Mouse (Mus musculus) heart, embryonic 11.5 days (tissue): ENCODE data around the gene Gm9857. TPM values are rescaled to one million over a fixed set of nuclear protein-coding genes. Genes with fewer than 3 reads are reported as not detected.

ENCODE experiments used
- ATAC-seq: fragments of 200-750 bp; cut with Nextera tagmentation; replicated peaks from 2 replicates; pipeline ENCODE4 v1.8.0; 2017; ENCODE audit warnings: moderate library complexity; ENCODE audit not compliant: insufficient number of reproducible peaks, low FRiP score, low TSS enrichment
- H3K27ac ChIP-seq: fragments of 300-500 bp; sonication (generic); 2 replicates; pipeline ENCODE4 v1.5.1; 2014; ENCODE audit warnings: mild to moderate bottlenecking, low read depth, low read length
- H3K27me3 ChIP-seq: fragments of 300-500 bp; sonication (generic); 2 replicates; pipeline ENCODE4 v1.6.1; 2014; ENCODE audit warnings: mild to moderate bottlenecking, low read length, mixed read lengths; ENCODE audit not compliant: control insufficient read depth, insufficient read depth
- H3K36me3 ChIP-seq: fragments of 300-500 bp; sonication (generic); 2 replicates; pipeline ENCODE4 v1.6.1; 2014; ENCODE audit warnings: mild to moderate bottlenecking, low read length, moderate library complexity, mixed read lengths; ENCODE audit not compliant: control insufficient read depth, insufficient read depth
- H3K4me1 ChIP-seq: fragments of 300-500 bp; sonication (generic); 2 replicates; pipeline ENCODE4 v1.6.1; 2014; ENCODE audit warnings: low read length; ENCODE audit not compliant: control insufficient read depth, insufficient read depth
- H3K4me2 ChIP-seq: fragments of 300-500 bp; sonication (generic); 2 replicates; pipeline ENCODE4 v1.6.1; 2014; ENCODE audit warnings: mild to moderate bottlenecking, moderate library complexity
- H3K4me3 ChIP-seq: fragments of 300-500 bp; sonication (generic); 2 replicates; pipeline ENCODE4 v1.5.1; 2014; ENCODE audit warnings: low read depth, low read length
- H3K9ac ChIP-seq: fragments of 300-500 bp; sonication (generic); 2 replicates; pipeline ENCODE4 v1.6.1; 2014; ENCODE audit warnings: mild to moderate bottlenecking, low read depth, low read length, moderate library complexity
- H3K9me3 ChIP-seq: fragments of 300-500 bp; sonication (generic); replicated peaks from 2 replicates; pipeline ENCODE4 v1.6.1; 2016; ENCODE audit warnings: low read length; ENCODE audit not compliant: control insufficient read depth
- WGBS: fragments of 180-500 bp; shearing (Covaris S2); extraction: QIAGEN DNeasy Blood & Tissue Kit; methylation state at CpG from one replicate; pipeline ENCODE4 v1.1.7; 2014; ENCODE audit not compliant: insufficient replicate concordance; 5-methylcytosine and 5-hydroxymethylcytosine counted together
- polyA plus RNA-seq: library from polyadenylated mRNA; unstranded; fragments of >200 nt; fragmentation: Nextera tagmentation; extraction: Ambion mirVana; gene quantifications from 2 replicates; pipeline ENCODE4 v1.2.1, GENCODE M21; 2014

Gene Gm9857
- polyA plus RNA-seq, 1 experiment from 2014 or later: not detected

- Histone ChIP-seq H3K9ac (no peak overlapping the region), H3K27ac (no peak overlapping the region), H3K4me2 (no peak overlapping the region), H3K4me1 (no peaks in the 10 kb centered on the region; the same call in 1 of the 2 replicates), H3K9me3 (no peaks in the 10 kb centered on the region), H3K27me3 (no peaks in the 10 kb centered on the region), H3K4me3 (no peak overlapping the region), H3K36me3 (no peaks in the 10 kb centered on the region)
- WGBS: 80% methylated on average over 3 of the region's 3 CpGs
- ATAC-seq: no peak
Measured at GRCm38 (mm10) chr3:108966051-108966450, 25.8 kb upstream of the Gm9857 start.

- 70% methylated on average over 7 of the region's 7 CpGs for WGBS
- Histone ChIP-seq H3K27ac (no peak overlapping the region), H3K36me3 (no peaks in the 10 kb centered on the region), H3K4me3 (no peak overlapping the region), H3K9ac (no peak overlapping the region), H3K4me2 (no peak overlapping the region), H3K27me3 (no peaks in the 10 kb centered on the region), H3K9me3 (no peaks in the 10 kb centered on the region), H3K4me1 (no peaks in the 10 kb centered on the region; the same call in 1 of the 2 replicates)
- no peak for ATAC-seq
Measured at GRCm38 (mm10) chr3:108964361-108965044, 24.3 kb upstream of the Gm9857 start.

- no peaks in the 10 kb centered on the region for H3K36me3 ChIP-seq
- H3K4me3 ChIP-seq: no peak overlapping the region
- H3K4me2 ChIP-seq: no peak overlapping the region
- H3K9ac ChIP-seq: no peak overlapping the region
- 87% methylated on average over 3 of the region's 3 CpGs for WGBS
- no peaks in the 10 kb centered on the region for H3K27me3 ChIP-seq
- no peaks in the 10 kb centered on the region; the same call in 1 of the 2 replicates for H3K4me1 ChIP-seq
- no peaks in the 10 kb centered on the region for H3K9me3 ChIP-seq
- H3K27ac ChIP-seq: no peak overlapping the region
- ATAC-seq: no peak
Measured at GRCm38 (mm10) chr3:108963776-108964175, 23.5 kb upstream of the Gm9857 start.

GRCm38 (mm10) chr3:108963278-108963677, 23.0 kb upstream of the Gm9857 start:
- Histone ChIP-seq H3K9ac (no peak overlapping the region), H3K4me1 (no peaks in the 10 kb centered on the region; the same call in 1 of the 2 replicates), H3K27me3 (no peaks in the 10 kb centered on the region), H3K4me3 (no peak overlapping the region), H3K9me3 (no peaks in the 10 kb centered on the region), H3K27ac (no peak overlapping the region), H3K4me2 (no peak overlapping the region), H3K36me3 (no peaks in the 10 kb centered on the region)
- 79% methylated on average over 3 of the region's 3 CpGs for WGBS
- no peak for ATAC-seq

- Histone ChIP-seq H3K4me3 (no peak overlapping the region), H3K27ac (no peak overlapping the region), H3K9me3 (no peaks in the 10 kb centered on the region), H3K4me1 (no peaks in the 10 kb centered on the region; the same call in 1 of the 2 replicates), H3K27me3 (no peaks in the 10 kb centered on the region), H3K36me3 (no peaks in the 10 kb centered on the region), H3K4me2 (peak overlapping the region; percentile 17; the same call in 1 of the 2 replicates), H3K9ac (0 out of 2 replicates have a peak overlapping the region, but pooled peaks have one; percentile 3)
- ATAC-seq: no peak
- 45% methylated on average over 6 of the region's 6 CpGs for WGBS
Measured at GRCm38 (mm10) chr3:108961655-108962054, 21.4 kb upstream of the Gm9857 start.

GRCm38 (mm10) chr3:108961226-108961625, 21.0 kb upstream of the Gm9857 start:
- no peak overlapping the region for H3K27ac ChIP-seq
- WGBS: 53% methylated on average over 7 of the region's 7 CpGs
- 0 out of 2 replicates have a peak overlapping the region, but pooled peaks have one; percentile 3 for H3K9ac ChIP-seq
- no peak overlapping the region for H3K4me3 ChIP-seq
- no peaks in the 10 kb centered on the region; the same call in 1 of the 2 replicates for H3K4me1 ChIP-seq
- no peaks in the 10 kb centered on the region for H3K9me3 ChIP-seq
- peak overlapping the region; percentile 17 for H3K4me2 ChIP-seq
- H3K27me3 ChIP-seq: no peaks in the 10 kb centered on the region
- no peak for ATAC-seq
- H3K36me3 ChIP-seq: no peaks in the 10 kb centered on the region

- H3K27ac ChIP-seq: no peak overlapping the region
- H3K4me2 ChIP-seq: no peak overlapping the region
- no peaks in the 10 kb centered on the region; the same call in 1 of the 2 replicates for H3K4me1 ChIP-seq
- 64% methylated on average over 13 of the region's 13 CpGs for WGBS
- no peaks in the 10 kb centered on the region for H3K27me3 ChIP-seq
- no peak overlapping the region for H3K4me3 ChIP-seq
- ATAC-seq: no peak
- no peaks in the 10 kb centered on the region for H3K36me3 ChIP-seq
- no peaks in the 10 kb centered on the region for H3K9me3 ChIP-seq
- H3K9ac ChIP-seq: no peak overlapping the region
Measured at GRCm38 (mm10) chr3:108959680-108960295, 19.5 kb upstream of the Gm9857 start.

- H3K27me3 ChIP-seq: no peaks in the 10 kb centered on the region
- no peak for ATAC-seq
Measured at GRCm38 (mm10) chr3:108957976-108958375, 17.7 kb upstream of the Gm9857 start.

More at GRCm38 (mm10) chr3:108957976-108958375, 17.7 kb upstream of the Gm9857 start:
- H3K9ac ChIP-seq: no peak overlapping the region
- H3K4me2 ChIP-seq: no peak overlapping the region
- no peak overlapping the region for H3K27ac ChIP-seq
- no peaks in the 10 kb centered on the region for H3K36me3 ChIP-seq
- H3K4me1 ChIP-seq: peaks cover 2% of the 10 kb centered on the region; the same call in 1 of the 2 replicates
- H3K9me3 ChIP-seq: no peaks in the 10 kb centered on the region
- H3K4me3 ChIP-seq: no peak overlapping the region
